Mouse (Mus musculus): ENCODE data around the gene Eras.
"Not testable (repeated sequence)": the region's sequence is repeated elsewhere in the genome, so short reads cannot be mapped to it uniquely, and the experiment has no call there.

Gene Eras

GRCm38 (mm10) chrX:7915669-7916068, 12.7 kb downstream of the Eras start:
- in situ Hi-C loops (cut with MboI, MseI), result loop anchor here (10.0 kb wide), 1 partner anchor 99 kb away; the partner anchor contains the start of gene Glod5

GRCm38 (mm10) chrX:7910473-7910872, 17.9 kb downstream of the Eras start:
- in situ Hi-C loops (cut with MboI, MseI), result loop anchor here (10.0 kb wide), 1 partner anchor 104 kb away; the partner anchor contains the start of gene Glod5

- in situ Hi-C loops (cut with MboI, MseI), result not testable (repeated sequence)
Observed at GRCm38 (mm10) chrX:7909242-7909641, 19.2 kb downstream of the Eras start, which contains the start of gene Gm10490. TSS of gene Gm10490 (plus strand) at chrX:7909542.

GRCm38 (mm10) chrX:7907735-7908134, 20.7 kb downstream of the Eras start, which contains the start of gene Gm10491:
TSS of gene Gm10491 (minus strand) at chrX:7907835.
- in situ Hi-C loops (cut with MboI, MseI), result no loop called here

GRCm38 (mm10) chrX:7904441-7904840, 24.0 kb downstream of the Eras start:
- in situ Hi-C loops (cut with MboI, MseI), result no loop called here

- in situ Hi-C loops (cut with MboI, MseI), result no loop called here
Observed at GRCm38 (mm10) chrX:7898880-7899874, 29.2 kb downstream of the Eras start, which contains the start of the genes Pqbp1 and Timm17b. TSS of gene Pqbp1 (minus strand) at chrX:7899269. TSS of gene Timm17b (plus strand) at chrX:7899357.

- in situ Hi-C loops (cut with MboI, MseI), result no loop called here
Observed at GRCm38 (mm10) chrX:7898211-7898610, 30.2 kb downstream of the Eras start.

GRCm38 (mm10) chrX:7883841-7884567, 44.4 kb downstream of the Eras start, which contains the start of gene Slc35a2:
TSS of gene Slc35a2 (plus strand) at chrX:7884028.
- in situ Hi-C loops (cut with MboI, MseI), result no loop called here

- in situ Hi-C loops (cut with MboI, MseI), result no loop called here
Observed at GRCm38 (mm10) chrX:7879819-7880218, 48.6 kb downstream of the Eras start.

GRCm38 (mm10) chrX:7878495-7878894, 49.9 kb downstream of the Eras start:
- in situ Hi-C loops (cut with MboI, MseI), result no loop called here

- in situ Hi-C loops (cut with MboI, MseI), result no loop called here
Observed at GRCm38 (mm10) chrX:7878007-7878419, 50.4 kb downstream of the Eras start, which contains the start of gene Pim2. TSS of gene Pim2 (plus strand) at chrX:7878262.

All from T-helper 2 cell (primary cell).